ENCODE assay signal across 9 mouse cellular contexts in the genomic region with DNA sequence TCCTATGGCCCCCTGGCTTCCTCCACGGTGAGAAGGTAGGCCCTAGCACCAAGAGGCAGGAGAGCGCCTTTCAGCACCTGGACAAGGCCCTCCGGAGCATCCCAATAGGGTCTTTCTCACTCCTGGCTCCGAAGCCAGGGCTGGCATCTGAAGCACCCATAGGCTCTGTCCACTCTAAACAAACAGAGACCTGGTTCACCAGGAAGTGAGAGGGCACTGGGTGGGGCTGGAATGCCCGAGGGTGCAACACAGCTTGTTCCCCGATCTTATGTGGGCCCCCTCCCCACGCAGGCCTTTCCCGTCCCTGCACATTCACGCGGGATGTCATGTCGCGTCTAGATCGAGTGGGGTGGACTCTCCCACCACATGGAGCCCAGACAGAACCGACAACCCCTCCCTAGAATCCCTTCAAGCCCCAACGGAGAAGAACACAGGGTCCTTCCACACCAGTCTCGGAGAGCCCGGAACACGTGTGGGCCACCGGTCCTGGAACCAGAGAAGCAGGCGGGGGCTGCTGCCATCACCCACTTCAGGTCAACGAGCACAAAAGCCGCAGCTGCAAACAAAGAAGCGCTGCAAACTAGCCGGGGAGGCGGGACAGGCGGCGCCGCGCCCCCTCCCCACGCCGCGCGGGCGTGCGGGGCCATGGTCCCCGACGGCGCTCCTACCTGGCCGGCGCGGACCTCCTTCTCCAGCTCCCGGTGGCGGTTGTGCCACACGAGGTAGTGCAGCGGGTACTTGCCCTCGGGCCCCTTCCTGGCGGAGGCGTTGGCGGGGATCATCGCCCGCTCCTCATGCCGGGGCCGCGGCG. TPM values are rescaled to one million over a fixed set of nuclear protein-coding genes. Genes with fewer than 3 reads are reported as not detected.
A peak's percentile ranks its signal among the peaks of the same experiment; 100 is the strongest.
DNase-seq lines count a peak whose midpoint lies in the region; ATAC-seq and TF ChIP-seq lines count a peak whose summit lies in the region.
"Had no signal": no experiment of that assay in that cellular context is flagged by ENCODE, and none has a peak within 500 bp of the region (broad histone marks: within the 10 kb centered on the region; RNA-seq: fewer than 3 reads in every experiment).

No protein-coding gene starts in this region.

- H3K27ac ChIP-seq in testis, adult 2 months (ENCODE audit: control insufficient read depth, insufficient read depth, low read depth, low read length) = no peak overlapping the region
- H3K27ac ChIP-seq in hindbrain, embryonic 15.5 days (replicated peaks) = peak overlapping the region; percentile 91
- no peak overlapping the region for H3K27ac ChIP-seq in midbrain, embryonic 11.5 days (ENCODE audit: low read depth, low read length)

- WGBS in hindbrain, embryonic 15.5 days = 2% methylated on average over 50 of the region's 55 CpGs
- WGBS in midbrain, embryonic 11.5 days = 2% methylated on average over 55 of the region's 55 CpGs

- H3K36me3 ChIP-seq in testis, adult 2 months (ENCODE audit: control insufficient read depth, insufficient read depth, low read length) = no peaks in the 10 kb centered on the region
- H3K36me3 ChIP-seq in hindbrain, embryonic 15.5 days = no peaks in the 10 kb centered on the region
- no peaks in the 10 kb centered on the region for H3K36me3 ChIP-seq in midbrain, embryonic 11.5 days (ENCODE audit: control insufficient read depth, insufficient read depth, low read length)

- peaks cover 3% of the 10 kb centered on the region; the same call in 1 of the 2 replicates for H3K27me3 ChIP-seq in testis, adult 2 months (ENCODE audit: control insufficient read depth, insufficient read depth, low read length)
- no peaks in the 10 kb centered on the region for H3K27me3 ChIP-seq in hindbrain, embryonic 15.5 days
- H3K27me3 ChIP-seq in midbrain, embryonic 11.5 days (ENCODE audit: control insufficient read depth, insufficient read depth, low read length) = no peaks in the 10 kb centered on the region

- DNase-seq in adrenal gland, postnatal 14 days = peak; percentile 9
- DNase-seq in adrenal gland, postnatal 36 days = no peak
- DNase-seq in testis, postnatal 14 days (ENCODE audit: low spot score) = no peak
- peak; percentile 95 for DNase-seq in midbrain, embryonic 11.5 days (ENCODE audit: low spot score, missing footprints)
- no peak for DNase-seq in left cerebral cortex, postnatal 4 days
- DNase-seq in layer of hippocampus, adult 18-20 months (ENCODE audit: low spot score in 2 of 2) = no peak

- H3K4me3 ChIP-seq in testis, adult 2 months (ENCODE audit: control insufficient read depth, low read depth, low read length) = peak overlapping the region; percentile 59
- H3K4me3 ChIP-seq in hindbrain, embryonic 15.5 days = peak overlapping the region; percentile 90
- H3K4me3 ChIP-seq in midbrain, embryonic 11.5 days (ENCODE audit: low read depth, low read length) = peak overlapping the region; percentile 90

- no peak for ATAC-seq in hindbrain, embryonic 15.5 days (ENCODE audit: low FRiP score, low read depth)
- 0 out of 2 replicates have a peak, but pooled peaks have one; percentile 0 for ATAC-seq in midbrain, embryonic 11.5 days (ENCODE audit: low FRiP score)

- TF ChIP-seq CTCF in testis, adult 2 months (IDR thresholded peaks at IDR 0.05; ENCODE audit: control insufficient read depth, insufficient read depth, insufficient replicate concordance, low read depth, low read length) = no peak

- no peak for TF ChIP-seq POLR2A in testis, adult 2 months (IDR thresholded peaks at IDR 0.05; ENCODE audit: control insufficient read depth, low read depth, low read length)

- intact Hi-C loops in left cerebral cortex, postnatal 4 days (cut with DNase I) = loop anchor here (10.0 kb wide), 1 partner anchor 384 kb away; no protein-coding TSS in a partner anchor

- H3K4me2 ChIP-seq in hindbrain, embryonic 15.5 days = peak overlapping the region; percentile 95
- peak overlapping the region; percentile 90 for H3K4me2 ChIP-seq in midbrain, embryonic 11.5 days

- H3K9ac ChIP-seq in hindbrain, embryonic 15.5 days = peak overlapping the region; percentile 97
- peak overlapping the region; percentile 96 for H3K9ac ChIP-seq in midbrain, embryonic 11.5 days (ENCODE audit: low read length)

- H3K9me3 ChIP-seq in hindbrain, embryonic 15.5 days = no peaks in the 10 kb centered on the region
- H3K9me3 ChIP-seq in midbrain, embryonic 11.5 days (ENCODE audit: control insufficient read depth, low read length) = no peaks in the 10 kb centered on the region

- peaks cover 28% of the 10 kb centered on the region for H3K4me1 ChIP-seq in testis, adult 2 months (ENCODE audit: control insufficient read depth, insufficient read depth, low read length)
- peaks cover 74% of the 10 kb centered on the region for H3K4me1 ChIP-seq in hindbrain, embryonic 15.5 days (replicated peaks)
- H3K4me1 ChIP-seq in midbrain, embryonic 11.5 days (ENCODE audit: control insufficient read depth, insufficient read depth, low read length) = peaks cover 57% of the 10 kb centered on the region

RNA-seq across cellular contexts. Expression of a gene that starts 0.5 kb away (rescaled TPM):
- total RNA-seq in adrenal gland, postnatal 14 days (2021) = 8.2 and 10.4 TPM in 2 replicates
- total RNA-seq in adrenal gland, postnatal 36 days (2021) = 1 to 10 TPM; 5.8 to 6.7 TPM
- polyA plus RNA-seq in testis, adult 2 months (2012; rRNA removed) = 2.9 and 3.6 TPM in 2 replicates
- polyA plus RNA-seq in hindbrain, embryonic 15.5 days (2015; fragmentation: Nextera tagmentation; extraction: Ambion mirVana) = 36.6 and 50.7 TPM in 2 replicates
- polyA plus RNA-seq in midbrain, embryonic 11.5 days (2014; fragmentation: Nextera tagmentation; extraction: Ambion mirVana) = 9.5 and 13.5 TPM in 2 replicates
- total RNA-seq in left cerebral cortex, postnatal 4 days (2021) = 100 to 1,000 TPM; 216 to 217 TPM
- total RNA-seq in layer of hippocampus, adult 18-20 months (2021) = 10 to 100 TPM; 79.4 to 82.3 TPM

RNA-seq across cellular contexts. Expression of a gene that starts 4.4 kb away (rescaled TPM):
- total RNA-seq in adrenal gland, postnatal 14 days (2021) = 49.5 and 53.0 TPM in 2 replicates
- 10 to 100 TPM; 47.6 to 49.9 TPM for total RNA-seq in adrenal gland, postnatal 36 days (2021)
- polyA plus RNA-seq in testis, adult 2 months (2012; rRNA removed) = 566 and 585 TPM in 2 replicates
- polyA plus RNA-seq in hindbrain, embryonic 15.5 days (2015; fragmentation: Nextera tagmentation; extraction: Ambion mirVana) = 16.4 and 18.1 TPM in 2 replicates
- 11.3 and 13.8 TPM in 2 replicates for polyA plus RNA-seq in midbrain, embryonic 11.5 days (2014; fragmentation: Nextera tagmentation; extraction: Ambion mirVana)
- 100 to 1,000 TPM; 150 to 151 TPM for total RNA-seq in left cerebral cortex, postnatal 4 days (2021)
- total RNA-seq in layer of hippocampus, adult 18-20 months (2021) = 100 to 1,000 TPM; 304 to 343 TPM

RNA-seq across cellular contexts. Expression of a gene that starts 25.9 kb away (rescaled TPM):
- total RNA-seq in adrenal gland, postnatal 14 days (2021) = 24.3 and 26.9 TPM in 2 replicates
- 10 to 100 TPM; 12.6 to 14.0 TPM for total RNA-seq in adrenal gland, postnatal 36 days (2021)
- 0.17 and 0.28 TPM in 2 replicates for polyA plus RNA-seq in testis, adult 2 months (2012; rRNA removed)
- 2.7 TPM in 2 replicates for polyA plus RNA-seq in hindbrain, embryonic 15.5 days (2015; fragmentation: Nextera tagmentation; extraction: Ambion mirVana)
- polyA plus RNA-seq in midbrain, embryonic 11.5 days (2014; fragmentation: Nextera tagmentation; extraction: Ambion mirVana) = 1.9 and 2.1 TPM in 2 replicates
- total RNA-seq in left cerebral cortex, postnatal 4 days (2021) = under 1 TPM; 0.50 to 0.54 TPM
- 1 to 10 TPM; 1.4 to 1.7 TPM for total RNA-seq in layer of hippocampus, adult 18-20 months (2021)

RNA-seq across cellular contexts. Expression of a gene that starts 26.8 kb away (rescaled TPM):
- total RNA-seq in adrenal gland, postnatal 14 days (2021) = 3.6 and 7.8 TPM in 2 replicates
- 1 to 10 TPM in 1 of 2 experiments, under 1 TPM in 1; 0.96 to 1.7 TPM for total RNA-seq in adrenal gland, postnatal 36 days (2021)
- polyA plus RNA-seq in testis, adult 2 months (2012; rRNA removed) = 2.7 TPM in 2 replicates
- polyA plus RNA-seq in hindbrain, embryonic 15.5 days (2015; fragmentation: Nextera tagmentation; extraction: Ambion mirVana) = 0.99 and 1.0 TPM in 2 replicates
- polyA plus RNA-seq in midbrain, embryonic 11.5 days (2014; fragmentation: Nextera tagmentation; extraction: Ambion mirVana) = 0.06 TPM in 1 of 2 replicates, not detected in the other
- 1 to 10 TPM; 2.2 to 3.7 TPM for total RNA-seq in left cerebral cortex, postnatal 4 days (2021)
- 10 to 100 TPM; 14.1 to 14.7 TPM for total RNA-seq in layer of hippocampus, adult 18-20 months (2021)
- total RNA-seq: hematopoietic stem cell, adult 5-6 weeks had no signal

RNA-seq across cellular contexts. Expression of a gene that starts 26.8 kb away (rescaled TPM):
- total RNA-seq in adrenal gland, postnatal 14 days (2021) = 9.6 and 12.5 TPM in 2 replicates
- 10 to 100 TPM in 1 of 2 experiments, 1 to 10 TPM in 1; 9.4 to 10.1 TPM for total RNA-seq in adrenal gland, postnatal 36 days (2021)
- 46.7 and 54.1 TPM in 2 replicates for polyA plus RNA-seq in testis, adult 2 months (2012; rRNA removed)
- polyA plus RNA-seq in hindbrain, embryonic 15.5 days (2015; fragmentation: Nextera tagmentation; extraction: Ambion mirVana) = 16.8 and 19.6 TPM in 2 replicates
- polyA plus RNA-seq in midbrain, embryonic 11.5 days (2014; fragmentation: Nextera tagmentation; extraction: Ambion mirVana) = 25.5 and 27.3 TPM in 2 replicates
- total RNA-seq in left cerebral cortex, postnatal 4 days (2021) = 1 to 10 TPM; 5.8 TPM
- 1 to 10 TPM; 6.7 to 7.5 TPM for total RNA-seq in layer of hippocampus, adult 18-20 months (2021)

Comparison
In these comparisons a context has a peak if more than half of its experiments do, and no peak if none do; other contexts are left out.
1. DNase-seq: peak in adrenal gland, postnatal 14 days (single experiment) and midbrain, embryonic 11.5 days (single experiment); none in adrenal gland, postnatal 36 days (0 of 2), testis, postnatal 14 days (single experiment), left cerebral cortex, postnatal 4 days (single experiment) and layer of hippocampus, adult 18-20 months (0 of 2).
2. Peak in every context shown above with its lines, with median percentiles within 50 percentile points of each other: H3K4me3 ChIP-seq.